Mouse (Mus musculus): ENCODE data around the gene Sept14. TPM values are rescaled to one million over a fixed set of nuclear protein-coding genes. Genes with fewer than 3 reads are reported as not detected.
"Not testable (repeated sequence)": the region's sequence is repeated elsewhere in the genome, so short reads cannot be mapped to it uniquely, and the experiment has no call there.

Gene Sept14
- not detected for total RNA-seq (2021)
- long read RNA-seq = 0 reads

- DNase-seq (ENCODE audit: low spot score in 2 of 2) = no peak
These were observed at the start of gene Sept14 for GRCm38 (mm10) chr5:129708412-129708811. Gene Sept14 (minus strand): TSS chr5:129708512.

GRCm38 (mm10) chr5:129756886-129757285 lies 48.6 kb upstream of the Sept14 start:
- DNase-seq (ENCODE audit: low spot score in 2 of 2) = no peak

DNA sequence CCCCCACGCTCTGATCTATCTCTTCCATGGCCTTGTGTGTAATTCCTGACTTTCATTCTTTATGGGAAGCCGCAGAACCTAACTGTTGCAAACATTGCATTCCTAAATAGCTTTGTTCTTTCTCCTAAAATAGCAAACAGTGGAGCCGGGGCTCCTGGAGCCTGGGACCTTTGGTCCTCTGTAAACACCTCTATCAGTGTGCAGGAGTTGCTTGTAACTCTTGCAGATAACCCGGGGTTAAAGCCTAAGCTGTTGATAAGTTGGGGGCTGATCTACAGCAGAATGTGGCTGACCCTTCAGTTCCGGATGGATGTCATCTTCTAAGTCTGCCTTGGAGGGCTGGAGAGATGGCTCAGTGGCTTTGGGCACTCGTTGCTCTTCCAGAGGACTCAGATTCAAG lies 35.7 kb upstream of the Sept14 start:
- DNase-seq (ENCODE audit: low spot score in 2 of 2) = no peak

- DNase-seq (ENCODE audit: low spot score in 2 of 2) = no peak
These were observed 34.7 kb upstream of the Sept14 start for GRCm38 (mm10) chr5:129742903-129743488.

DNA sequence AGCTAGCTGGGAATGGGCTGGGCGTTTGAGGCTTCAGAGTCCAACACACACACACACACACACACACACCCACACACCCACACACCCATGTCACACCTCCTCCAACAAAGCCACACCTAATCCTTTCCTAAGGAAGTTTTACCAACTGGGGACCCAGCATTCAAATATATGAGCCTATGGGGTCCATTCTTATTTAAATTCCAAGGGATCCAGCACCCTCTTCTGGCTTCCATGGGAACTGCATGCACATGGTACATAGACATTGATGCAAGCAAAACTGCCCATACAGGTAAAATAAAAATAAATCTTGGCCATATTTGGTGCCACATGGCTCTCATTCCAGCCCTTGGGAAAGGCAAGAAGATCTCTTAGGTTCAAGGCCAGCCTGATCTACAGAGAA lies 32.7 kb upstream of the Sept14 start:
- DNase-seq (ENCODE audit: low spot score in 2 of 2) = peak in 1 of 2 experiments; percentile 42

- no peak for DNase-seq (ENCODE audit: low spot score in 2 of 2)
These were observed 22.7 kb upstream of the Sept14 start for GRCm38 (mm10) chr5:129731021-129731420.

DNA sequence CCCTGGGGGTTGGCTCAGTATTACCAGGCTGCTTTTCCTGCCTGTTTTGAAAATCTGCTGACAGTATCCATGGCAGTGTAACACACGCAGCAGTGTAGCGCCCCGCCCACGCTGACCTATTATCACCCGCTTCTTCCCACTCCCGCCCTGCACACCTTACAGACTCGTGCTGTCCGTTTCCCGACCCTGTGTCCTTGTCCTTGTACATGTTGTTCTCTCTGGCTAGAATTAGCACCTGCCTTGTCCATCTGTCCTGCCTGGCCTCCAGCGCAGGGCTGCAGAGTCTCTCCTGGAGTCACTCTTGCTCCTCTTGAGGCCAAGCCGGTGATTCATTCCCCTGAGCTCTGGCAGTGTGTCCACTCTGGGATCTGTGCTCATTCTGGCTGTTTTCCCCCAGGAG lies 22.0 kb upstream of the Sept14 start:
- DNase-seq (ENCODE audit: low spot score in 2 of 2) = peak in 1 of 2 experiments; percentile 12

DNA sequence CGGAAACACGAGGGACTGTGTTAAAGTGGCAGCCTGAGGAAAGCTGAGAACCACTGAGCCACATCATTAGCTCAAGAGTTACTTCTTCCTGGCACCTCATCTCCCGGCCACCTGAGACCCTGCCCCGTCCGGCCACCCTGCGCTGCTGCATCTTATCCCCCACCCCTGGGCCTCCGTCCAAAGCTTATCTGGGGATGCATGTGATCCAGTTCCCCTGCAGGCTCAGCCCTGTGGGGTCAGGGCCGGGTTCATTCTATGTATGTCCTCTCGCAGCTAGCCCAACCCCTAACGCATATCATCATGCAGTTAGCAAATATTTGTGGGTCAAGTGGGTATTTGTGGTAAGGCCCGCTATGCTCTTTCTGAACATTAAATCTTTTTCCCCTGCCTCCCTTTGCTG lies 21.0 kb upstream of the Sept14 start:
- no peak for DNase-seq (ENCODE audit: low spot score in 2 of 2)

DNA sequence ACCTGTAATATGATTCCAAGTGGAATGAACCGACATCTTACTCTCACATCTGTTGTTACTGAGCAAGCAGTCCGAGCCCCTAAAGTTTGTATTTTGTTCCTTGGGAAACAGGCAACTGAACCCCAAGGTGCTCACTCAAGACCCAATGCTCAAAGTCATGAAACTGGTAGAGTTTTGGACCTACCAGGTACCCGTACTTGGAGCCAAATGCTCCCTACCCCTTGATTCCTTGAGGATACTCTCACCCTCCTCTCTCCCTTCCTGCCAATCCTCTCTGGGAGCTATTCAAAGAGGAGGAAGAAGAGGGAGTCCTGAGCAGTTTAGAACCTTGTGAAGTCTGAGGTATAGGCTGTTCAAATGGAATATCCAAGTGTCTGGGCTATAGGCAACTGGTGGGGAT lies 18.5 kb upstream of the Sept14 start:
- DNase-seq (ENCODE audit: low spot score in 2 of 2) = no peak

DNA sequence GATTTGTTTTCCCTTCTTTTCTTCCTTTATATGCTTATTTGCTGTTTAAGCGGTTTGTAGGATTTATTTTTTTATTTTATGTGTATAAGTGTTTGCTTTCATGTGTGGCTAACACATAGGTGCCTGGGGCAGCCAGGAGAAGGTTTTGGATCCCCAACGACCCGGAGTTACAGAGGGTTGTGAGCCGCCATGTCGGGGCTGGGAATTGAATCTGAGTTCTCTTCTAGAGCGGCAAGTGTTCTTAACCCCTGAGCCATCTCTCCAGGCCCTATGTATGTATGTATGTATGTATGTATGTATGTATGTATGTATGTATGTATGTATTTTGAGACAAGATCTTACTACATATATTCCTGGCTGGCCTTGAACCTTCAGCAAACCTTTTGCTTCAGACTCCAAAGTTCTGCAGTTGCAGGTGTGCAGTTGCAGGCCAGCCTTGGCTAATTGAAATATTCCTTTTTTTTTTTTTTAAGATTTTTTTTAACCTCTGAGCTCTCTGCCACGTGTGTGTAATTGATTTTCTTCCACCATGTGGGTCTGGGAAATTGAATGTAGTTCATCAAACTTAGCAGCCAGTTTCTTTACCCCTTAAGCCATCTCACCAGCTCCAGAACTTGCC lies 17.6 kb upstream of the Sept14 start:
- DNase-seq (ENCODE audit: low spot score in 2 of 2) = no peak

DNA sequence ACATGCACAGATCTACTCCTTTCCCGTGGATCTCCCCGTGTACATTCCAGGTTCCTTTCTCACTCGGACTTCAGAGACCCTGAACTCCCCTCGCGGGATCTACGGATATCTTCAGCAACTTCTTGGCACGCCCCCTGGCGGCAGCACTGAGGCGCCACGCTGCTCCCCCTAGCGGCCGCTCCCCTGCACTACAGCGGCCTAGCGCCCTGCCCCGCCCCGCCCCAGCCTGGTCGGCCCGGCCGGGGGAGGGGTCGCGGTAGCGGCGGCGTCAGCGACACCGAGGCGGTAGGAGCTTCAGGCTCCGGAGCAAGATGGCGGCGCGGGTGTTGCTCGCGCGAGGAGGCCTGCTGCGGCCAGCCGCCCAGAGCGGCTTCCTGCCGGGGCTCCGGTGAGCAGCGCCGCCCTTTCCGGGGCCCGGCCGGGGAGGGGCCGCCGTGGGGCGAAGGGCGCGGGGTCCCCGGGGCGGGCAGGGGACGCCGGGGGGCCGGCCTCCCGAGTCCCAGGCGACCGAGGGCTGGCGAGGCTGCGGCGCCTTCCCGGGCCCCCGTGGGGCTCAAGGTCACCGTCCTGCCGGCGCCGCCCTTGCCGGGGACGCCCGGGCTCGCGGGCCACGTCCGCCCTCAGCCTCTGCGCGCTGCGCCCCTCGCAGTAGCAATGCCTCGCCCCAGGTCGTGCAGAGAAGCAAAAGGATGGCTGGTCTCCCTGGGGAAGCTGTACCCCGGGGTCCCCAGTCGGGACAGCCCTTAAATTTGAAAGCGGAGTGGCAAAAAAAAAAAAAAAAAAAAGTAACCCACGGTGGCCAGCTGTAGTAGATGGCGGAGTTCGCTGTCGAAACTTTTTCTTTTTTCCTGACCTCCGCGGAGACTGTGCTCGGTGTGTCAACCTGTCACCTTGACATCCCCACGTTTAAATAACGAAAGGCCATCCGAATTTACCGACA lies 16.8 kb upstream of the Sept14 start, which contains the start of gene Nipsnap2:
TSS of gene Nipsnap2 (plus strand) at position 230 of the 940 bp plus-strand sequence.
- peak; percentile 84 to 95 for DNase-seq (ENCODE audit: low spot score in 2 of 2)

- no peak for DNase-seq (ENCODE audit: low spot score in 2 of 2)
These were observed 16.0 kb upstream of the Sept14 start for GRCm38 (mm10) chr5:129724268-129724667.

- no peak for DNase-seq (ENCODE audit: low spot score in 2 of 2)
These were observed 11.9 kb upstream of the Sept14 start for GRCm38 (mm10) chr5:129720176-129720575.

DNA sequence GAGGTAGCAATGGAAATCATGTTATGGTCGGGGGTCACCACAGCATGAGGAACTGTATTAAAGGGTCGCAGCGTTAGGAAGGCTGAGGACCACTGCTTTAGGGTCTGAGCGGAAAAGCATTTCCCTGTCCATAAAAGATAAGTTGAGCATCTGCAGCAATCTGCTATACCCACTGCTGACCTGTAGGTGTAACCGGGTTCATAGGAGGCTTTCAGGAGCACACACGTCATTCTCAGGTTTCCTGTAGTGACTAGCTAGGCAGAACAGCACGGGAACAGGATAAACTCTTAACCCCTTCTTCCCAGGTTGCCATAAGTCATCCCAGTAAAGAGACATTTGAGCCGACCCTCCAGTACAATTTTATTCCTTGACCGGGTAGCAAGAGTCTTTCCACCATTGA lies 8.7 kb upstream of the Sept14 start:
- no peak for DNase-seq (ENCODE audit: low spot score in 2 of 2)

- DNase-seq (ENCODE audit: low spot score in 2 of 2) = peak; percentile 88 to 94
These were observed 7.1 kb upstream of the Sept14 start, which contains the start of gene Mrps17 for GRCm38 (mm10) chr5:129715326-129715861. Gene Mrps17 (plus strand): TSS chr5:129715497.

- DNase-seq (ENCODE audit: low spot score in 2 of 2) = no peak
These were observed 4.9 kb downstream of the Sept14 start for GRCm38 (mm10) chr5:129703368-129703767.

GRCm38 (mm10) chr5:129701706-129702105 lies 6.6 kb downstream of the Sept14 start:
- no peak for DNase-seq (ENCODE audit: low spot score in 2 of 2)

DNA sequence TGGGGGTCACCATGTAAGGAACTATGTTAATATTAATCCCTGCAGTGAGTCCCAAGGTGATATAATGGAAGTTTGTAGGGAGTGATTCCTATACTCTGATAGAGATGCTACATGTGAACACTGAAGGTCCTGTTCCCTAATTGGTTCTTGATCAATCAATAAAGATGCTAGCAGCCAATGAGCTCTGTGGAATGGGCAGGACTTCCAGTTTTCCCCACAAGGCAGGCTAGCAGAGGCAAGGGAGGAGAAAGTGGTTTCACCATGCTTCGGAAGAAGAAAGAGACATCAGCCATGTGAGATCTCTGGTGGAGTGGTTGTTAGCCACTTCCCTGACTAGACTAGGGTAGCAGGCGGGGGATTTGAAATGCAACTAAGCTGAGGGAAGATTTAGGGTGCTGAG lies 7.8 kb downstream of the Sept14 start:
- DNase-seq (ENCODE audit: low spot score in 2 of 2) = no peak

- no peak for DNase-seq (ENCODE audit: low spot score in 2 of 2)
These were observed 17.8 kb downstream of the Sept14 start for GRCm38 (mm10) chr5:129690528-129690927.

DNA sequence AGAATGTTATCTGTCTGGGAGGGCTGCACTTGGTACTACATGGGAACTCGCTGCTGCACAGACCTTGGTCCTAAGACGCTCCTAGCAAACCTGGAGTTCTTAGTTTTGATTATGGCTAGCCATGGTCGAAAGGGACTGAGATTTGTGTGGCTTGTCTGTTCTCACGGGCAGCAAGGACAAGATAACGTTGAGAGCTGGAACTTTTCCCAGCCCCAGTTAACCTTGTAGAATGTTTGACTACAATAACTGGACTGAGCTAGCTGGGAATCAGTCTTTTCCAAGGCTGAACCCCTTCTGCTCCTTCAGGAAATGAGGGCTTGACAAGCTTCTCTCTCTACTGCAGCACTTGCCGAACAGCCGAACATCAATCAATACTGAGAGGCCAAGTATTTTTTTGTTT lies 20.7 kb downstream of the Sept14 start:
- no peak for DNase-seq (ENCODE audit: low spot score in 2 of 2)

DNA sequence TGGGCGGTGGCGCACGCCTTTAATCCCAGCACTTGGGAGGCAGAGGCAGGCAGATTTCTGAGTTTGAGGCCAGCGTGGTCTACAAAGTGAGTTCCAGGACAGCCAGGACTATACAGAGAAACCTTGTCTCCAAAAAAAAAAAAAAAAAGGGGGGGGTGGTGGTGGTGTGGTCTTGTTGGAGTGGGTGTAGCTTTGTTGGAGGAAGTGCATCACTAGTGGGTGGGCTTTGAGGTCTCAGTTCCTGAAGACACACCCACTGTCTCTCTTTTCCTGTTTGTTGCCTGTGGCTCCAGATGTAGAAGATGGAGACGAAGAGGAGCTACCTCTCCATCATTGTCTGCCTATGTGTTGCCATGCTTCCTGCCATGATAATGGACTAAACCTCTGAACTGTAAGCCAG lies 23.2 kb downstream of the Sept14 start:
- DNase-seq (ENCODE audit: low spot score in 2 of 2) = not testable (repeated sequence)

GRCm38 (mm10) chr5:129670036-129670458 lies 38.3 kb downstream of the Sept14 start, which contains the start of gene Zfp11:
Gene Zfp11 (minus strand): TSS chr5:129670099.
- peak; percentile 57 to 85 for DNase-seq (ENCODE audit: low spot score in 2 of 2)

All from layer of hippocampus, adult 18-20 months (tissue).